Mouse (Mus musculus): ENCODE results near the gene Kcnh5.

Gene Kcnh5

DNA sequence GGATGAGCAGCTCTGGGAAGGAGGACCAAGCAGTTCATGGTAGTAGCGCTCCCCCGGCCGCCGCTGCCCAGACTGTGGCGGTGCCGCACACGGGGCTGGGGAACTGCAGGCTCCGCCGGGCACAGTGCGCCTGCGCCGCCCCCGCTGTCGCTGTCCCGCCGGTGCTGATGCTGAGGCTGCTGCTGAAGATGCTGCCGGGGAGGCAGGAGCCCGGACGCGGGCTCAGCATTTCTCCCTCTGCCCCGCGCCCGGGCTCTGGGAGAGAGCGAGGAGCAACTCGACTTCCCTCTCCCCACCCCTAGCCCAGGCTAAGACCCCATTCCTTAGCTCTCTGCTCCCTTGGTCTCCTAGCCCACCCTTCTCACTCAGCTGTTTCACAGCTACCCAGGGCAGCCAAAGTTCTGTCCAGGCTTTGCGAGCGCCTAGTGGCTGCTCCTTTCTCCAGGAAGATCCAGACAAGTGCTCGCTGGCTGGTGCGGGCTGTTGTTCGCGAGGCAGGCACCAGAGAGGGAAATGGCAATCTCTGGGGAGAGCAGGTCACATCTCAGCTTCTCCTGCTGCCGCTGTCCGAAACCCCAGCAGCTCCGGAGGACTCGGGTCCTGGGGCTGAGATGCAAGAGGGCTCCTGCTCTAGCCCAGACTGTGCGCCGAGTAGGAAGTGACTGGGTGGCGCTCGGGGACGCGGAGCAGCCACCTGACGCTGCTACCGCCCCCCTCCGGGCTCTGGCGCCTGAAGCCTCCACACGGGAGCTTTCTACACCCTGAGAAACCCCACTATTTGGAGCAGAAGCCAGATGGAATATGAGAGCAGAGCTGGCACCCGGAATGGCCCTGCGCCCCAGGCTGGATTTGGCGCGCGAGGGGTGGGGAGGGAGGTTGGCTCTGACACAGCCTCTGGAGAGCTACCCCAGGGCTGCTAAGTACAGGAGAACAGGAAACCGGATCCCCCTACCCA, at the start of gene Kcnh5:
Gene Kcnh5, minus strand, starts transcription at position 642 of the 955 bp plus-strand sequence.
- DNase-seq (ENCODE audit: low read depth, low spot score), result no peak

DNA sequence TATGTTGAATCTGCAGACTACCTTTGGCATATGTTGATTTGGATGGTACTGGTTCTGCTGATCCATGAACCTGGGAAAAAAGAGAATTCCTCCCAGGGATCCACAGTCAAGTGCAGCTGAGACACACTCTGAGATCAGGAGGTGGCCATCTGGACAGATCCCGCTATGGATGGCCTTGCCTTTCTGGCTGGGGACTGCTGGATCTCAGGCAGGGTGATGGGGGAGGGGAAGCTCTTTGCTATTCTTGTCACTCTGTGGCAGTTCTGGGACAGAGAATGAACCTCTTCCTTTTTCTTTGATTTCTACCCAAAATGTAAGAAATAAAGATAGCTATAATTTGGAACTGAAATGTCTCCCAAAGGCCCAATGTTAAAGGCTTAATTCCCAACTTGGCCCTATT, 46.8 kb upstream of the Kcnh5 start:
- DNase-seq (ENCODE audit: low read depth, low spot score), result no peak

DNA sequence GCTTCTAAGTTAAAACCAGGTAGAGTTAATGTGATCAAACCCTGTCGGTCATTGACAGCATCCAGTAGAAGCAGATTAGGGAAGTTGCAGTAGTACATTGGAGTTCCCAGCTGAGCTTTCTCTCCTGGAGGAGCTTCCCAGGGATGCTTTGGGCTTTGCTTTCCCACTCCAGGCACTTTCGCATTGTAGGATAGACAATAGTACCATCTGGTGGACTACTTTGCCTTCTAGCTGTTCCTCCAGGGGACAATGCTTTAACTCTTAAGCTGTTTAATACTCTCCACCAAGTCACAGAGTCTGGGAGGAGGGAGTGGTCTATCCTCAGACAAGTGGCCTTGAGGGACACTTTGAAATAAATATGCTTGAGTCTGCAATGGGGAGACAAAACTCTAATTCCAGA, 12.3 kb upstream of the Kcnh5 start:
- DNase-seq (ENCODE audit: low read depth, low spot score), result no peak

DNA sequence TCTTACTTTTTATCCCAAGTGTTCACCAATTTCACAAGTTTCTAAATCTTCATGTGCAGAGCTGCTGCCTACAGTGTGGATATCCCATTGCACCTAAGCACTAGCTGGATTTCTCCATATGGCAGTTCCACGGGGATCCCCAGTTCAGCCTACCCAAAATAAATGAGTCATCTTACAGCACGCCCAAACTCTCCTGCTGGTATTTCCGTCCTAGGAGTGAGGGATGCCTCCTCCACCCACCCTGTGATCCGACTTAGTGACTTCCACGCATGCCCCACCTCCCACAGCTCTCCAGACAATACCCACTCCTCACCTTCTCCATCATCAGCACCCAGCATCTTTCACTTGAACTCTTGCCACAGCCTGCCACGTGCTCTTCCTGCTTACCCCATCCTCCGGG, 5.5 kb upstream of the Kcnh5 start:
- DNase-seq (ENCODE audit: low read depth, low spot score), result no peak

DNA sequence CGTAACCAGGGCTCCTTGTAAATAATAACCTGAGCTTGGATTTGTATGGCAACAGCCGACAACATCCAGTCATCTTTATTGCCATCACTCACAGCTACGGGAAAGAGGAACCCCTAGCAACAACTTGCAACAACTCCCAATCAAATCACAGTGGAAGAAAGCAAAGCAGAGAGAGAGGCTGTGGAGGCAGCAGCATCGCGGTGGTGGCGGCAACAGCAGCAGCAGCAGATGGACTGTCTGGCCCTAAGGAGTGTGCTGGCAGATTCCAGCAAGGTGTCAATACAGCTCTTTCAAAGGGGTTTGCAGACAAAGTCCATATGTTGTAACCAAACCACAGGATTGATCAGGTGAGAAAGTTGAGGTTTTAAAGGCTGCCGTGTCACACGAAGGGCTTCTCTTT, 2.4 kb upstream of the Kcnh5 start:
- DNase-seq (ENCODE audit: low read depth, low spot score), result no peak

DNA sequence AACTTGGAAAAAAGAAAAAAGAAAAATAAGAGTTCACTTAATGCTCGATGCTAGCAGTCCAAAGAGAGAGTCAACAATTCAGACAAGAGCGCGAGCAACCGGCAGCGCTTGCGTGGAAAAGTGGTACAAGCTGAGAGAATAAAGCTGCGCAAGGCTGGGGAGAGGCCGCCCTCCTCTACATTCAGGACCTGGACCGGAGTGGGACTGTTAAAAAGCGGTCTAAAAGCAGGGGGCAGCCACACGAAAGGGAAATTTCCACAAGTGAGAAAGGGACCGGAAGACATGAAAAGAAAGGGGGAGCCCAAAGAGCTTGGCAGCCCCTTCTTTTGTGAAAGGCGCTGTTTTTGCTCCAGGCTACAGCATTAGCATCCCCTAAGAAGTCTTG, 506 bp upstream of the Kcnh5 start:
- DNase-seq (ENCODE audit: low read depth, low spot score), result no peak

DNA sequence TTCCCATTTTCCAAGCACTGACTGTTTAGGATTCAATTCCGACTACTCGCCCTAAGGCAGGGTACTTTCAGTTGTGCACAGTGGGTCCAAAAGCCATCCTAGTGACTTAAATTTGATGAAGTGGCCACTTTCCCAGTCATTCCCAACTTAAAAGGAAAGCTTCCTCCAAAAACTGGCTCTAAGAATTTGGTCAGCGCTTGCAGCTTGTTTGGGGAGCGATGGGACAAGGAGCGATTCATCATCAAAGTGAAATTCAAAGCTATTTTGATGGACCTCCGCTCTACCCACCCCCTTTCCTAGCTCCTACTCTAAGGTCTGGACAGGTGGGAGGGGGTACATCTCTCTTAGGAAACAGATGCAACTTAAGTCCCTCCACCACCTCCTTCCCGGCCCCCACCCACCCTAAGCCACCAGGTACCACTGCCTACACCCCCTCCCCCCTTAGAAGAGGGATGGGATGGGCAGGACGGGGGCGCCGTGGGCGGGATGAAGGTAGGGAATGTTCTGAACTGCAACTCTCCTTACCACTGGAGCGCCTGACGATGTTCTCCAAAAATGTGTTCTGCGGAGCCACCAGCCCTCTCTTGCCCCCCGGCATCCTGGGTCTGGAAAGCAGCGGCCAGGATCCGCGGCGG, 1.1 kb downstream of the Kcnh5 start:
- no peak for DNase-seq (ENCODE audit: low read depth, low spot score)

DNA sequence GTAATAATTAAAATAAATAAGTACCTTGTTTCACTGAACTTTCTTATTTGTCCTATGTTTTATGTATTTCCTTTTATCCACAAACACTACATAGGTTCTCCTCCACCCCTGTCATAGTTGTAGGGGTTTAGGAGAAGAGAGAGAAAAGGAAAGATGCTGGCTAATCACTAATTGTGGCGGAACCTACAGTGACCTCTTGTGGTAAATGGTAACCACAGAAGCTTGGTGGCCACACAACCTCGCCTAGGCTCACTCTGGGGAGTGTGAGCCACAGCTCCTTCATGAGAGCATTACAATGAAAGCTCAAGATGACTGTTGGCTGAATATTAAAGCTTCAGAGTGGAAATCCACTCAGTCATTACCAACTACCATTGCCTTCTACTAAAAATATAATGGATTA, 6.2 kb downstream of the Kcnh5 start:
- DNase-seq (ENCODE audit: low read depth, low spot score), result no peak

DNA sequence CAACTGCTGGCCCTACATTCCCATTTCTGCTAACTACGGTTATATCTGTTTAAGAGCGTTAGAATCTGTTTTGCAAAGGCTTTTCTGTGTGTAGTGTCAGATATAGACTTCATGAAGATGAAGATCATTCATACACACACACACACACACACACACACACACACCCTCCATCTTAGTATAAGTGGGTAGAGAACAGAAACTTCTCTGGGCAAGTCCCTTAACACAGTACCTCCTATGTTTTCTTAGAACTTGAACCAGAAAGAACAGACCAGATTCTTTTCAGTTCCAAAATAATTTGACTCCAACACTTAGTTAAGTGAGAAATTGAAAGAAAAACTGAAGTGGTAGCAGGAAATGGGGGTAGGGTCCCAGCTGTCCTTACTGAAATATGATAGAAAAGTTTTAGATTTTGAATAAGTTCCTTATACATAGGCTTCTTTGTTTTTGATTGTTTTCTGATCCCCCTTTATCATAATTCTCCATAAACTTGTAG, 24.0 kb downstream of the Kcnh5 start:
- DNase-seq (ENCODE audit: low read depth, low spot score), result no peak

DNA sequence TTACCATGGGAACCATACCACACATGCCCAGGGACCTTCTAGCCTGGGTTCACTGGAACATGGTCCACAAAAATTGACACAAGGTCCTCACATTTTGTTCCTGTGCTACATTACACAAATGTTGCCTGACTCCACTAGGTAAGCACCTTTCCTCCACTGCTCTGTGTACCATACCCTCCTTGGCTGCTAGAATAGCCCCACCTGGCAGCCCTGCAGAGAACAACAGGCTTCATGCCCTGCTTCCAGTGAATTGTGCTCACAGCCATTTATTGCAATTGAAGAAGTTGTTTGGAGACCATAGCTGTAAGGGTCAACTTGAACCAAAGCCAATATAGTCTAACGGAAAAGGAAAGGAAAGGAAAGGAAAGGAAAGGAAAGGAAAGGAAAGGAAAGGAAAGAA, 37.3 kb downstream of the Kcnh5 start:
- DNase-seq (ENCODE audit: low read depth, low spot score), result no peak

DNA sequence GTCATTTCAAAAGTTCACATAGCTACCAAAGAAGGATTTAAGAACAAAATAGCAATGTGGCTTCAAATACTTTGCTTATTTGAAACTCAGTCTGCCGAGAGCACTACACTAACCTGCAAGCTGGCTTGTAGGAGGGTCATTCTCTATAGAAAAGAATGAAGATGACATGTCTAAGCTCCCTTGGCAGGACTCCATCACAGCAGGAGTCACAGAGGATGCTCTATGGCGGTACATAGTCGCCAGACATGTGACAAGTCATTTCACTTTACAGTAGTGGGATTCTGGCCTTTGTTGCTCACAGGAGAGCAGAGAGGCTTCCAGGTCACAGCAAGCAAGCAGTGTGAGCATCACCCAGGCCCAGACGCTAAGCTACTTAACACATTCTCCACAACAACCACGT, 85.2 kb downstream of the Kcnh5 start:
- DNase-seq (ENCODE audit: low read depth, low spot score), result no peak

DNA sequence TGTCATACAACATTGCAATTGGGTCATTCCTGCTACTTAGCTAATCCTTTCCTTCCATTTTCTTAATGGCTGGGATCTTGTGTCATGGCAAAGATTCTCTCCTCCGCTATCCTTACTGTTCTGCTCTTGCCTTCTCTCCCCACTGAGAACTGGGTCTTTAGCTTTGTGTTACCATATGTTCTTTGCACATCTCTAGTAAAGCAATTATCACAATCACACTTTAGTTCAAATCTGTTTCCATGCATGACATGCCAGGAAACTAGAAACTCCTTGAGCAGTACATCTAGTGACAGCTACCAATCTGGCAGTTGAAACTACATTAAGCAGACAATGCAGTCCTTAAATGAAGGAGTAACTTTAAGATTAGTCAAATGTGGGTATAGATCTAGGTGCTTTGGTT, 86.2 kb downstream of the Kcnh5 start:
- DNase-seq (ENCODE audit: low read depth, low spot score), result peak; percentile 6

DNA sequence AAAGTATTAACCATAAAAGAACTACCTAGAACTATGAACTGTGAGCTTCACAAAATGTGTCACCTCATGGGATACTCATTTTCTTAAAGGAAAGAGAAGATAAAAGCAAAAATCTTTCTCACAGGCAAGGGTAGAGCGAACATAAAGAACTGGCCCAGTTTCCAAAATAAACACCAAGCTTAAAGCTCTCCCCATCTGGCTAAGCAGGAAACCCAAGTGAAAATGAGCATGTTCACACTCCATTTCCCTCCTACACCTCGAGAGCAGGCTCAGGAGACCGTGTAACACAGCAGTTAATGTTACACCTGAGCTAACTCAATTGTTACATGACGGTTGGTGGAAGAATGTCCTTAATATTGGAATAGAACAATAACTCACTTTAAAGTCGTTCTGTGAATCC, 100.0 kb downstream of the Kcnh5 start:
- DNase-seq (ENCODE audit: low read depth, low spot score), result no peak

DNA sequence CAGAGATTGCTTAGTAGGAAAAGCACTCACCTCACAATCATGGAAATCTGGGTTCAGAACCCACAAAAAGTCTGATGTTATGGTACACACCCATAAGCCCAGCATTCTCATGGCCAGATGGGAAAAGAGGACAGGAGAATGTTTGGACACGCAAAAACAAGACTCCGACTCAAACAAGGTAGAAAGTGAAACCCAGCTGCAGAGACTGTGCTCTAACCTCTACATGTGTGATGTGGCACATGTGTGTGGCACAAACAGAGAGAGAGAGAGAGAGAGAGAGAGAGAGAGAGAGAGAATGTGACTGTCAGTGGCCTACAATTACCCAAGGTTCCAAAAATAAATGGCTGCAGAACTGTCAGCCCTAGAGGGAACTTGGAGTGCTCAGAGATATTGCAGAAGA, 106.1 kb downstream of the Kcnh5 start:
- DNase-seq (ENCODE audit: low read depth, low spot score), result no peak

DNA sequence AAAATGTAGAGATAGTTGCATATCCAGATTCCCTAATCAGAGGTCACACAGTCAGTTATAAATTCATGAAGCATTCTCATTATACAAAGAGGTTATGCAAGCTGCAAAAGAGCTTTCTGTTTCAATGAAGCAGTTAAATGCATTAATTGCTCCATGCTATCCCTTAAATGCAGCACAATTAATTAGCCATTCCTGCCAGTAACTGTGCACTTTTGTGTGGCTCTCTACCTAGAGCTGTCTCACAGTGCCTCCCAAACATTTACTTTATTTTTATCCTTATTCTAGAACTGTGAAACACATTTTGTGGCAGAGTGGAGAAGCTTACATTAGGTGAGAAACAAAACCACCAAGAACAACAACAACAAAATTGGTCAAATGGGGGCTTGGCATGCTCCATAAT, 114.6 kb downstream of the Kcnh5 start:
- DNase-seq (ENCODE audit: low read depth, low spot score), result no peak

DNA sequence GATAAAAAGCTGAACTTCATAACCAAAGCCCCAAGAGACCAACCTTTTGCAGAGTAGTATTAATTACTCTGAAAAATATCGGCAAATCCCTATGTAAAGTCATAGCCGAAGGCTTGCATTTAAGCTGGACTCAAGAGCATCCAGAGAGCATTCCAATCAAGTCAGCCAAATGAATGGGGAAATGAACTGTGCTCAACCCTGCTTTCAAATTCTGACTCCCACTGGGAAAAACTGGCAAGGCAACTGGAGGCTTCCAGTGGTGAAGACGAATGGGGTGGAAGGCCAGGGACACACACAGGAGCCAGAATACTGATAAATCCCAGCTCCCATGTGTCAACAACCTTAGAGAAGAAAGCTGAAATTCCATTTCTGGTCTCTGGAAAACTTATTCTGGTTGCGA, 115.4 kb downstream of the Kcnh5 start:
- DNase-seq (ENCODE audit: low read depth, low spot score), result no peak

DNA sequence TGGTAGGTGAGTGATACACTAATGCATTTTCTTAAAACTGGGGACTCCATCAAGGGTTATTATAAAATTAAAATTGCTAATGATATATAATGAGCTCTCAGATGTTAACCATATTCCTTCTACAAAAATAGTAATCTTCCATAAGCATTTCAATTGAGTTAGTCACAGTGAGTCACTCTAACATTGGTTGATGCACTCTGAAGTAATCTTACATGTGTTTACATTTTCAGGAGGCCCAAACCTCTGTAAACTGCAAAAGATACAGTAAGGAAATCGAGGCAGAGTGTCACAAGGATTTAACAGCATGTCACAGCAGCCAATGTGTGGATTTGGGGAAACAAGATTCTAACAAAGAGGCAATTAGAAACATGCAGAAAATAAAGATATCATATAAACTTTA, 123.4 kb downstream of the Kcnh5 start:
- DNase-seq (ENCODE audit: low read depth, low spot score), result no peak

DNA sequence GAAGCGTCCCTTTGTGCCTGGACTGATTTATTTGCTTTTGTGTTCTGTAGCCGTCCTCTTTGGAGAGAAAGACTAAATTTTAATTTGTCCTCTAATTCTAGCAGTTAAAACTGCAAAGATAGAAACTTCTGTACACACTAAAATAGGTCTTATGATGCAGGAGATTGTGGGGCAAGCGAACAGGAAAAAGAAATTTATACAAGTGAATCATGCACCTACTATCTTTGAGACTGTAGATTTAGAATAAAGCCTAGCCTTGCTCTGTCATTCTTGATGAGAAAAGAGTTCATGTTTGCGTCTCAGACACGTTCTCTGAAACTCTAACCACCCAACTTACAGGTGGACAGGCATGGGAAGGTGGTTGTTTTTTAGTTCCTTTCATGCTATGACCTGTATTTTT, 140.4 kb downstream of the Kcnh5 start:
- no peak for DNase-seq (ENCODE audit: low read depth, low spot score)

DNA sequence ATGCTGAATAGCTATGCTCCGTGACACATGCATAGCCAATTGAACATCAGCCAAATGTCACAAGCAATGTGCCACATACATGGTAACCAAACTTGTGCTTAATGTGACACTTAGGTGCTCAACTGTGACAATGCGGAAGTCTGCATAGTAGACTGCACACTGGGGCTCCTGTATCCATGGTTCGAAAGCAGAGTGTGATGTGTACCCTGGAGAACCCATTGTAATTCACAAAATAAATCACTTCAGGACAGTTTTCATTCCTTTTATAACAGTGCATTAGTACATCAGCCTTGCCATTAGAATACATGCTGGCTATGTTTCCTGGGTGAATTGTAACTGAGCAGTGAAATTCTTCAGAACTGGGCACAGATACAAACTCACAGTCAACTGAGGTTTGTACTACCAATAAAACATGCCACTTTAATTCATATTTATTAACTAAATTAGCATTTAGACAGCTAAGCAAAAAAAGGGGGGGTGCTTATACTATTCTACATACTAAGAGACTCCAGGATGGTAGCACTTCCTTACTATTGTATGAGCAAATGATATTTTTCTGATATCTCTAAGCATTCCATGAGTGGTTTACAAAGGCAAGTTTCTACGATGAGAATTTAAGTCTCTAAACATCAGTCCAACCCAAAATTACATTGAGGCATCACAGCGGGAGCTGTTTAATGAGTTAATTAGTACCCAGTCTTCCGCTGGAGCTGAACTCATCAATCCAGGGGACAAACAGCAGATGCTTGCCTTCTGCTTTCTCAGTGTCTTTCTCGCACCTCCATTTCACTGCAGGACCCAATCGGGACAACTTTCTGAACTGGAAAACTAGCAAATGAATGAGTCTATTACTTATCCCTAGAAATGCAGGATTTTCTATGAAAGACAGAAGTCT, 144.9 kb downstream of the Kcnh5 start:
- no peak for DNase-seq (ENCODE audit: low read depth, low spot score)

DNA sequence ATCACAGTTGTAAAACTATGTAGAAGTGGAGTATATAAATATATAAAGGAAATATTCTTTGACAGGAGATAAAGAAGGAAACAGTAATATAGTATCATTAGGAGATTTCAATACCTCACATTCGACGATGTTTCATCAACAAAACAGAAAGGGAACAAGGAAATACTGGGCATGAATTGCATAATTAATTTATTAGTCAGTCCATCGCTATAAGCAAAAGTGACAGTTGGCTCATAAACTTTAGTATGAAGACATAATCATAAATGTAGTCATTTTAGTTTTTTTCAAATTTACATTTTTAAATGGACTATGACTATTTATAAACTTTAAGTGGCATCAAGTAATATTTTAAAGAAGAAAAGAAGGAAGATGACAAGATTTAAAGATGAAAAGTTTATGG, 205.9 kb downstream of the Kcnh5 start:
- no peak for DNase-seq (ENCODE audit: low read depth, low spot score)

DNA sequence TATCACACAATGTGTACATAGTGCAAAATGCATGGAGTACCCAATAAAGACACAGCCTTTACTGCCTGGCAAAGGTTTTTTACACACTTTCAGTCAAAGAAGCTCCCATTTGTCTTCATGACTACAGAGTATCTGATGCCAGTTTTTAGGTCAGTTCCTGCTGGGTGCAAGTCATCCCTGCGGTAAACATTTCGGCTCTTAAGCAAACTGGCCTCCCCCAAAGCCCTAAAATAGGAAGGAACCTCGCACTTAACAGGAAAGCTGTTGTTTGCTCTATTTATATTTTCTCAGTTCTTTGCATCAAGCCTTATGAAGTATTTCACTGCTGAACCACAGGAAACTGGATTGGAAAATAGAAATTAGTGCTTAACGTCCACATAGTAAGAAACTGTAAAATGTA, 207.7 kb downstream of the Kcnh5 start:
- DNase-seq (ENCODE audit: low read depth, low spot score), result no peak

DNA sequence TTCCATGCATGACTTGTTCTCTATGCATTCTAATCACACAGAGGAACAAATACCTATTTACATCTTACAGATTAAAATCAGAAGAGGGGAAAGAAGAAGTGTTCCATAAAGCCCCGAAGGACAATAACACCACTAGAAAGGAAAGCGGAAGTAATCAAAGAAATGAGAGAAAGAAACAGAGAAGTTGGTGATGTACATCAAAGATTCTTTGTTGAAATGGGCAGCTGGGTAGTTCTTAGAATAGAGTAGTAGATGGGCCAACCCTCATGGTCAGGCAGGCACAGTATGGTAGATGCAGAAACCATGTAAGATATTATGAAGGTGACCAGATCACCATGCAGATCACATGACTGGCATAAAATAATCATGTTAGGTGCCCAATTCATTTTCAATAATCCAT, 210.9 kb downstream of the Kcnh5 start:
- no peak for DNase-seq (ENCODE audit: low read depth, low spot score)
